Mouse (Mus musculus) macrophage (primary cell): ENCODE measurements at regions not wholly inside any gene's neighbourhood (a gene's known extent, or its start where the extent isn't known, plus 50 kb on each side); places are given as distances from the start of the nearest gene placed in this dataset.

Source experiments
- H3K27ac ChIP-seq: fragments of 350-480 bp; formaldehyde crosslinking; 2 replicates; pipeline ENCODE4 v1.9.0; 2021
- H3K36me3 ChIP-seq: fragments of 350-480 bp; formaldehyde crosslinking; 2 replicates; pipeline ENCODE4 v1.9.0; 2021; ENCODE audit errors: inconsistent target
- H3K4me3 ChIP-seq: fragments of 350-480 bp; formaldehyde crosslinking; 2 replicates; pipeline ENCODE4 v1.9.0; 2021; ENCODE audit errors: inconsistent target
- H3K79me2 ChIP-seq: fragments of 350-480 bp; formaldehyde crosslinking; 2 replicates; pipeline ENCODE4 v1.9.0; 2021; ENCODE audit errors: inconsistent target
- WGBS: methylation state at CpG from one replicate; pipeline ENCODE4 v1.1.7; 2026; ENCODE audit warnings: inconsistent platforms; ENCODE audit not compliant: missing documents; 5-methylcytosine and 5-hydroxymethylcytosine counted together

- Histone ChIP-seq H3K79me2 (peaks cover 31% of the 10 kb centered on the region), H3K27ac (peak overlapping the region; percentile 95), H3K4me3 (no peak overlapping the region), H3K36me3 (no peaks in the 10 kb centered on the region)
- 78% methylated on average over 5 of the region's 5 CpGs for WGBS
Measured at GRCm38 (mm10) chr8:128164976-128165375, 193.4 kb upstream of the Nrp1 start.

GRCm38 (mm10) chr8:128165591-128165990, 192.8 kb upstream of the Nrp1 start:
- no peak overlapping the region for H3K4me3 ChIP-seq
- peak overlapping the region; percentile 95 for H3K27ac ChIP-seq
- peaks cover 37% of the 10 kb centered on the region for H3K79me2 ChIP-seq
- 100% methylated on average over 2 of the region's 2 CpGs for WGBS
- no peaks in the 10 kb centered on the region for H3K36me3 ChIP-seq

- peaks cover 40% of the 10 kb centered on the region for H3K79me2 ChIP-seq
- H3K27ac ChIP-seq = peak overlapping the region; percentile 95
- no peaks in the 10 kb centered on the region for H3K36me3 ChIP-seq
- WGBS = 3% methylated on average over 4 of the region's 4 CpGs
- H3K4me3 ChIP-seq = peak overlapping the region; percentile 42
Measured at GRCm38 (mm10) chr8:128166097-128166496, 192.3 kb upstream of the Nrp1 start.

- Histone ChIP-seq H3K4me3 (no peak overlapping the region), H3K79me2 (peaks cover 40% of the 10 kb centered on the region), H3K36me3 (no peaks in the 10 kb centered on the region), H3K27ac (peak overlapping the region; percentile 95)
- WGBS = 83% methylated on average over 3 of the region's 3 CpGs
Measured at GRCm38 (mm10) chr8:128168819-128169218, 189.6 kb upstream of the Nrp1 start.

GRCm38 (mm10) chr8:128171116-128171515, 187.3 kb upstream of the Nrp1 start:
- 7% methylated on average over 1 of the region's 1 CpGs for WGBS
- H3K36me3 ChIP-seq = no peaks in the 10 kb centered on the region

GRCm38 (mm10) chr8:128180214-128180613, 178.2 kb upstream of the Nrp1 start:
- Histone ChIP-seq H3K79me2 (no peaks in the 10 kb centered on the region), H3K27ac (no peak overlapping the region), H3K4me3 (no peak overlapping the region), H3K36me3 (no peaks in the 10 kb centered on the region)
- 96% methylated on average over 5 of the region's 5 CpGs for WGBS

More at GRCm38 (mm10) chr8:128171116-128171515, 187.3 kb upstream of the Nrp1 start:
- peak overlapping the region; percentile 95 for H3K27ac ChIP-seq
- H3K79me2 ChIP-seq = peaks cover 40% of the 10 kb centered on the region
- H3K4me3 ChIP-seq = no peak overlapping the region

GRCm38 (mm10) chr8:128183081-128183480, 175.3 kb upstream of the Nrp1 start:
- WGBS = 87% methylated on average over 4 of the region's 4 CpGs
- no peaks in the 10 kb centered on the region for H3K36me3 ChIP-seq
- H3K4me3 ChIP-seq = no peak overlapping the region
- no peak overlapping the region for H3K27ac ChIP-seq
- H3K79me2 ChIP-seq = no peaks in the 10 kb centered on the region

GRCm38 (mm10) chr8:128188321-128188720, 170.1 kb upstream of the Nrp1 start:
- Histone ChIP-seq H3K27ac (no peak overlapping the region), H3K79me2 (no peaks in the 10 kb centered on the region), H3K36me3 (no peaks in the 10 kb centered on the region), H3K4me3 (no peak overlapping the region)
- WGBS = 86% methylated on average over 5 of the region's 6 CpGs

- no peak overlapping the region for H3K4me3 ChIP-seq
- WGBS = 89% methylated on average over 3 of the region's 3 CpGs
- H3K36me3 ChIP-seq = no peaks in the 10 kb centered on the region
- H3K27ac ChIP-seq = no peak overlapping the region
- H3K79me2 ChIP-seq = no peaks in the 10 kb centered on the region
Measured at GRCm38 (mm10) chr8:128193293-128193887, 165.0 kb upstream of the Nrp1 start.

GRCm38 (mm10) chr8:128200815-128201214, 157.6 kb upstream of the Nrp1 start:
- 100% methylated on average over 1 of the region's 1 CpGs for WGBS
- H3K79me2 ChIP-seq = no peaks in the 10 kb centered on the region

GRCm38 (mm10) chr8:128201635-128202034, 156.8 kb upstream of the Nrp1 start:
- Histone ChIP-seq H3K79me2 (no peaks in the 10 kb centered on the region), H3K36me3 (no peaks in the 10 kb centered on the region), H3K27ac (peak overlapping the region; percentile 84), H3K4me3 (no peak overlapping the region)
- WGBS = 84% methylated on average over 4 of the region's 4 CpGs

More at GRCm38 (mm10) chr8:128200815-128201214, 157.6 kb upstream of the Nrp1 start:
- peak overlapping the region; percentile 84; the same call in 1 of the 2 replicates for H3K27ac ChIP-seq
- H3K36me3 ChIP-seq = no peaks in the 10 kb centered on the region
- no peak overlapping the region for H3K4me3 ChIP-seq

GRCm38 (mm10) chr8:128202158-128202886, 156.1 kb upstream of the Nrp1 start:
- WGBS = 7% methylated on average over 4 of the region's 4 CpGs
- no peak overlapping the region for H3K4me3 ChIP-seq
- no peaks in the 10 kb centered on the region for H3K36me3 ChIP-seq
- H3K79me2 ChIP-seq = no peaks in the 10 kb centered on the region
- H3K27ac ChIP-seq = peak overlapping the region; percentile 84

- Histone ChIP-seq H3K79me2 (no peaks in the 10 kb centered on the region), H3K36me3 (no peaks in the 10 kb centered on the region), H3K27ac (peak overlapping the region; percentile 84), H3K4me3 (no peak overlapping the region)
- 54% methylated on average over 2 of the region's 3 CpGs for WGBS
Measured at GRCm38 (mm10) chr8:128204803-128205202, 153.6 kb upstream of the Nrp1 start.

- no peaks in the 10 kb centered on the region for H3K36me3 ChIP-seq
- no peak overlapping the region for H3K27ac ChIP-seq
- H3K79me2 ChIP-seq = no peaks in the 10 kb centered on the region
- no peak overlapping the region for H3K4me3 ChIP-seq
Measured at GRCm38 (mm10) chr8:128207138-128207537, 151.3 kb upstream of the Nrp1 start.

GRCm38 (mm10) chr8:128210761-128211160, 147.6 kb upstream of the Nrp1 start:
- H3K36me3 ChIP-seq = no peaks in the 10 kb centered on the region
- 77% methylated on average over 5 of the region's 5 CpGs for WGBS
- no peaks in the 10 kb centered on the region for H3K79me2 ChIP-seq
- no peak overlapping the region for H3K4me3 ChIP-seq
- no peak overlapping the region for H3K27ac ChIP-seq
